Mouse (Mus musculus) right cerebral cortex, postnatal 25 days (tissue): ENCODE results near the gene Rack1.
A peak's percentile ranks its signal among the peaks of the same experiment; 100 is the strongest.
"Not testable (repeated sequence)": the region's sequence is repeated elsewhere in the genome, so short reads cannot be mapped to it uniquely, and the experiment has no call there.

Experiments
- DNase-seq: peaks from one replicate; pipeline ENCODE4 v3.0.0; 2022

The Rack1 gene

GRCm38 (mm10) chr11:48820308-48820674, 20.2 kb downstream of the Rack1 start:
- no peak for DNase-seq

GRCm38 (mm10) chr11:48821299-48821698, 21.2 kb downstream of the Rack1 start:
- not testable (repeated sequence) for DNase-seq

- DNase-seq, result no peak
Measured at GRCm38 (mm10) chr11:48822768-48823512, 22.8 kb downstream of the Rack1 start.

GRCm38 (mm10) chr11:48823536-48823972, 23.4 kb downstream of the Rack1 start:
- peak; percentile 37 for DNase-seq

- DNase-seq, result no peak
Measured at GRCm38 (mm10) chr11:48824311-48824830, 24.2 kb downstream of the Rack1 start.

GRCm38 (mm10) chr11:48825979-48826751, 26.0 kb downstream of the Rack1 start, which contains the start of the genes Trim7 and Gm12184:
Trim7 (plus strand) TSS chr11:48826140.
Gm12184 (minus strand) TSS chr11:48826655.
- DNase-seq, result not testable (repeated sequence)

- no peak for DNase-seq
Measured at GRCm38 (mm10) chr11:48826752-48827096, 26.6 kb downstream of the Rack1 start.

GRCm38 (mm10) chr11:48827926-48828325, 27.8 kb downstream of the Rack1 start:
- DNase-seq, result no peak

GRCm38 (mm10) chr11:48830279-48830678, 30.1 kb downstream of the Rack1 start:
- no peak for DNase-seq

- no peak for DNase-seq
Measured at GRCm38 (mm10) chr11:48831273-48831672, 31.1 kb downstream of the Rack1 start.

GRCm38 (mm10) chr11:48833078-48833730, 33.1 kb downstream of the Rack1 start:
- no peak for DNase-seq

GRCm38 (mm10) chr11:48833731-48834639, 33.9 kb downstream of the Rack1 start:
- peak; percentile 84 for DNase-seq

- DNase-seq, result no peak
Measured at GRCm38 (mm10) chr11:48835923-48836322, 35.8 kb downstream of the Rack1 start.

- DNase-seq, result no peak
Measured at GRCm38 (mm10) chr11:48836990-48837309, 36.8 kb downstream of the Rack1 start.

- peak; percentile 57 for DNase-seq
Measured at GRCm38 (mm10) chr11:48837310-48838180, 37.4 kb downstream of the Rack1 start.

GRCm38 (mm10) chr11:48838181-48838797, 38.2 kb downstream of the Rack1 start:
- peak; percentile 20 for DNase-seq

- no peak for DNase-seq
Measured at GRCm38 (mm10) chr11:48838879-48839680, 38.9 kb downstream of the Rack1 start.

GRCm38 (mm10) chr11:48840805-48841204, 40.7 kb downstream of the Rack1 start:
- DNase-seq, result no peak

- DNase-seq, result no peak
Measured at GRCm38 (mm10) chr11:48841213-48841612, 41.1 kb downstream of the Rack1 start.

GRCm38 (mm10) chr11:48842378-48842792, 42.3 kb downstream of the Rack1 start:
- DNase-seq, result no peak
